Mouse (Mus musculus) cerebellum, adult 2 months (tissue): ENCODE measurements at regions not wholly inside any gene's neighbourhood (a gene's known extent, or its start where the extent isn't known, plus 50 kb on each side); places are given as distances from the start of the nearest gene placed in this dataset.

ENCODE experiments used
- DNase-seq, 2 experiments: peaks; one replicate each; pipeline ENCODE4 v3.0.0; 2021
- H3K27ac ChIP-seq: fragments of 200-500 bp; 2 replicates; pipeline ENCODE4 v1.5.1; 2012; ENCODE audit warnings: low read length, control low read depth, inconsistent platforms; ENCODE audit not compliant: insufficient read depth
- H3K27me3 ChIP-seq: fragments of 200-500 bp; 2 replicates; pipeline ENCODE4 v1.6.1; 2012; ENCODE audit warnings: inconsistent platforms, mild to moderate bottlenecking, low read length, moderate library complexity; ENCODE audit not compliant: control insufficient read depth, insufficient read depth
- H3K4me1 ChIP-seq: fragments of 200-500 bp; 2 replicates; pipeline ENCODE4 v1.6.1; 2011; ENCODE audit warnings: low read length; ENCODE audit not compliant: control insufficient read depth, insufficient read depth
- H3K4me3 ChIP-seq: fragments of 200-500 bp; replicated peaks from 2 replicates; pipeline ENCODE3; 2011; ENCODE audit warnings: mild to moderate bottlenecking, low read depth, low read length, control low read depth; ENCODE audit not compliant: insufficient read depth
- CTCF ChIP-seq: fragments of 200-500 bp; IDR thresholded peaks from 2 replicates; pipeline ENCODE4 v1.5.1; 2011; ENCODE audit warnings: low read depth, mild to moderate bottlenecking, control low read depth, low read length, moderate library complexity, borderline replicate concordance; ENCODE audit not compliant: insufficient read depth
- POLR2A ChIP-seq: fragments of 200-500 bp; IDR thresholded peaks from 2 replicates; pipeline ENCODE4 v1.6.1; 2011; ENCODE audit warnings: low read length, control low read depth, borderline replicate concordance; ENCODE audit not compliant: insufficient read depth
- WGBS: fragments of 180-500 bp; shearing (Covaris S2); methylation state at CpG from one replicate; pipeline ENCODE4 v1.1.7; 2018; 5-methylcytosine and 5-hydroxymethylcytosine counted together

- TF ChIP-seq CTCF = no peak
- no peak for TF ChIP-seq POLR2A
- DNase-seq = peak in 1 of 2 experiments; percentile 14
- 25% methylated on average over 2 of the region's 2 CpGs for WGBS
- H3K4me1 ChIP-seq = no peaks in the 10 kb centered on the region
- H3K4me3 ChIP-seq = no peak overlapping the region
- no peaks in the 10 kb centered on the region for H3K27me3 ChIP-seq
- H3K27ac ChIP-seq = no peak overlapping the region
Observed at GRCm38 (mm10) chr13:46189726-46190125, 83.8 kb upstream of the Stmnd1 start.

GRCm38 (mm10) chr13:46182851-46183250 lies 90.7 kb upstream of the Stmnd1 start:
- no peak for TF ChIP-seq POLR2A
- TF ChIP-seq CTCF = no peak
- Histone ChIP-seq H3K27ac (no peak overlapping the region), H3K4me1 (peaks cover 2% of the 10 kb centered on the region; the same call in 1 of the 2 replicates), H3K4me3 (no peak overlapping the region), H3K27me3 (no peaks in the 10 kb centered on the region; the same call in 1 of the 2 replicates)
- DNase-seq = peak in 1 of 2 experiments; percentile 17
- 68% methylated on average over 8 of the region's 8 CpGs for WGBS

- TF ChIP-seq CTCF (no peak), POLR2A (no peak)
- no peak overlapping the region for H3K4me3 ChIP-seq
- 16% methylated on average over 12 of the region's 12 CpGs for WGBS
- no peak overlapping the region for H3K27ac ChIP-seq
- DNase-seq = peak in 1 of 2 experiments; percentile 7
- H3K27me3 ChIP-seq = no peaks in the 10 kb centered on the region; the same call in 1 of the 2 replicates
- peaks cover 2% of the 10 kb centered on the region; the same call in 1 of the 2 replicates for H3K4me1 ChIP-seq
Observed at GRCm38 (mm10) chr13:46180606-46181133, 92.9 kb upstream of the Stmnd1 start.

- DNase-seq = no peak
- peaks cover 2% of the 10 kb centered on the region; the same call in 1 of the 2 replicates for H3K4me1 ChIP-seq
- H3K4me3 ChIP-seq = no peak overlapping the region
- no peaks in the 10 kb centered on the region; the same call in 1 of the 2 replicates for H3K27me3 ChIP-seq
- 93% methylated on average over 3 of the region's 3 CpGs for WGBS
- no peak overlapping the region for H3K27ac ChIP-seq
- TF ChIP-seq POLR2A (no peak), CTCF (no peak)
Observed at GRCm38 (mm10) chr13:46179916-46180315, 93.6 kb upstream of the Stmnd1 start.

GRCm38 (mm10) chr13:46173103-46173502 lies 100.4 kb upstream of the Stmnd1 start:
- Histone ChIP-seq H3K27me3 (no peaks in the 10 kb centered on the region; the same call in 1 of the 2 replicates), H3K4me1 (no peaks in the 10 kb centered on the region), H3K4me3 (no peak overlapping the region), H3K27ac (no peak overlapping the region)
- DNase-seq = no peak
- WGBS = 17% methylated on average over 8 of the region's 8 CpGs
- no peak for TF ChIP-seq POLR2A
- TF ChIP-seq CTCF = no peak

- Histone ChIP-seq H3K4me1 (0 out of 2 replicates have a peak, but pooled peaks cover 7% of the 10 kb centered on the region), H3K4me3 (peak overlapping the region; percentile 53), H3K27me3 (no peaks in the 10 kb centered on the region), H3K27ac (no peak overlapping the region)
- peak; percentile 78 to 83 for DNase-seq
- WGBS = under 1% methylated on average over 10 of the region's 10 CpGs
- TF ChIP-seq CTCF = peak; percentile 91
- TF ChIP-seq POLR2A = no peak
Observed at GRCm38 (mm10) chr13:46162025-46162374, 111.5 kb upstream of the Stmnd1 start.

GRCm38 (mm10) chr13:46161261-46162024 lies 112.1 kb upstream of the Stmnd1 start:
- TF ChIP-seq POLR2A (no peak), CTCF (no peak)
- peak overlapping the region; percentile 53 for H3K4me3 ChIP-seq
- WGBS = 37% methylated on average over 13 of the region's 13 CpGs
- no peaks in the 10 kb centered on the region for H3K27me3 ChIP-seq
- 0 out of 2 replicates have a peak, but pooled peaks cover 7% of the 10 kb centered on the region for H3K4me1 ChIP-seq
- no peak overlapping the region for H3K27ac ChIP-seq
- DNase-seq = no peak

- H3K4me1 ChIP-seq = 0 out of 2 replicates have a peak, but pooled peaks cover 7% of the 10 kb centered on the region
- no peak for DNase-seq
- TF ChIP-seq CTCF = no peak
- no peak for TF ChIP-seq POLR2A
- H3K4me3 ChIP-seq = no peak overlapping the region
- H3K27ac ChIP-seq = no peak overlapping the region
- WGBS = 98% methylated on average over 14 of the region's 14 CpGs
- no peaks in the 10 kb centered on the region; the same call in 1 of the 2 replicates for H3K27me3 ChIP-seq
Observed at GRCm38 (mm10) chr13:46159354-46159753, 114.2 kb upstream of the Stmnd1 start.
